Mouse (Mus musculus): ENCODE results near the gene Cfdp1. TPM values are rescaled to one million over a fixed set of nuclear protein-coding genes. Genes with fewer than 3 reads are reported as not detected.

The Cfdp1 gene
- polyA plus RNA-seq, 1 experiment from 2014 or later: 192 TPM

DNA sequence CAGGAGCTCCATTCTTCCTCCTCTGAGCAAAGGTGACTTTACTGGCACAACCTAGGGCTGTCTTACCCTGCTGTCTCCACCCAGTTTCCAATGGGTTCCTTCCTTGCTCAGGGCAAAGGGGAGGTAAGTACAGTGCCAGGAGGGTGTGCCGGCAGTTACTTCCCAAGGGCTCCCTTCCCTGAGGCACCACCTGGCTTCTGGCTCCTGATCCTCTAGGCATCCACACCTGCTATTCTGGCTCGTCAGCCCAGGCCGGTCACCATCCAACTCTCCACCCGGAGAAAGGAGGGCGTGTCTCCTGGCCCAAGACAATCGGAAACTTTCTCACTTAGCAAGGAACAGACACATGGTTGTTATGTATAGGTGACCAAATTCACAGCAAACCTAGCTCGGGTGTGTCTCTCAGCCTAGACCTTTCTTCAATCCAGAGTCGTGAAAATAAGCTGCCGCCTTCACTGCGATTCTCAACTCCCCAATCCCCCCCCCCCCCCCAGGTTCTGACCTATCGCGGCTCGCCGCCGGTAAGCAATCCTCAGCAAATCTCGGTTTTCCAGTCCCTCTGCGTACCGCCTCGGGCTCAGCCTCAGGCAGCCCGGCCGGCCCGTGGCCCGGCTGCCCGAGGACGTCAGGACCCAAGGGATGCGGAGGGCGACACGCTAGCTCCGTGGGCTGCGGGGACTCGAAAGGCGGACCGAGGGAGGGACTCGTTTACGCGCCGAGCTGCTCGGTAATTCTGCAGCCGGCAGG is 122.7 kb downstream of the Cfdp1 start:
- peak overlapping the region; percentile 91 for H3K9ac ChIP-seq
- H3K4me3 ChIP-seq: peak overlapping the region; percentile 76
- no peaks in the 10 kb centered on the region for H3K27me3 ChIP-seq
- ATAC-seq (ENCODE audit: low FRiP score): peak; percentile 47
- WGBS: under 1% methylated on average over 36 of the region's 39 CpGs
- peak overlapping the region; percentile 79 for H3K27ac ChIP-seq
- peaks cover 76% of the 10 kb centered on the region for H3K4me1 ChIP-seq
- H3K9me3 ChIP-seq (replicated peaks): no peaks in the 10 kb centered on the region
- H3K36me3 ChIP-seq: no peaks in the 10 kb centered on the region
- peak overlapping the region; percentile 88 for H3K4me2 ChIP-seq (replicated peaks)

DNA sequence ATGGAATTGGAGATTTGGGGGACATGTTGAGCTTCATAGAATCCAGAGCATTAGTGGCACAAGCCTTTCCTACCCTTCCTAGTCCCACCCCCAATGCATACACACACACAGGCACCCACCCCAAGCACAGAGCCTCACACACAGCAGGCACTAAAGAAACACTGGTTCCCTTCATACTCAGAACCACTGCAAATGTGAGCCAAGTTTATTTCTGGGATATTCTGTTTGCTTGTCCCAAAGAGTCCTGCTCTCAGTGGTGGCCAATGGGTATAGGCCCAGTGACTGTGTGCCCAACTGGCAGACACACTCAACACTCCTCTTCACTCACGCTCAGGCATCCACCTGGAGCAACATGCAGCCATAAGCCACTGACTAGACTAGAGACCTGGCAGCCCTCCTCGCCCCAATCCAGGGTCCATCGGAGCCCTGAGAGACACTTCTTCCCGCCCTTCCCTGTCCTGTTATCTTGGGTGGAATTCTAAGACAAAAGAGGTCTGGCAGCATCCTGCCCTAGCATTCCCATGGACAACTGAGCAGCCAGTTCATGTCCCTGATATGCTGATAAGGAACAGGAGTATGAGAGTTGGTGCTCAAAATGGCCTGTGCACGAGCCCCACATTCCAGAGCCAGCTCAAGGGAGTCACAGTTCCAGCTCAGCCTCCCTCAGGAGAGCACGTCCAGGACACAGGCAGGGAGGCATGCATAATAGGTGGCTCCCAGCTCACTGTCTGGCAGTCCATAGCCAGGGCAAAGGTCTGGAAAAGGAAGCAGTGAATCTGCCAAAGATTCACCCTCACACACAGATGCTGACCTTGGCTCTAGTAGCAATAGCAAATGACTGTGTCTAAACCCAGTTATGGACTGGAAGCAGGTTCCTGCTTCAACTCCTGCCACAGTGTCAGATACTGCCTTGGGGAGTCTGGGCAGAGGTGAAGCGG is 124.6 kb downstream of the Cfdp1 start:
- Histone ChIP-seq H3K4me2 (replicated peaks) (no peak overlapping the region), H3K4me1 (peaks cover 65% of the 10 kb centered on the region), H3K27ac (no peak overlapping the region; the same call in 1 of the 2 replicates), H3K9ac (no peak overlapping the region), H3K36me3 (no peaks in the 10 kb centered on the region), H3K27me3 (no peaks in the 10 kb centered on the region), H3K4me3 (no peak overlapping the region), H3K9me3 (replicated peaks) (no peaks in the 10 kb centered on the region)
- no peak for ATAC-seq (ENCODE audit: low FRiP score)
- 65% methylated on average over 7 of the region's 7 CpGs for WGBS

DNA sequence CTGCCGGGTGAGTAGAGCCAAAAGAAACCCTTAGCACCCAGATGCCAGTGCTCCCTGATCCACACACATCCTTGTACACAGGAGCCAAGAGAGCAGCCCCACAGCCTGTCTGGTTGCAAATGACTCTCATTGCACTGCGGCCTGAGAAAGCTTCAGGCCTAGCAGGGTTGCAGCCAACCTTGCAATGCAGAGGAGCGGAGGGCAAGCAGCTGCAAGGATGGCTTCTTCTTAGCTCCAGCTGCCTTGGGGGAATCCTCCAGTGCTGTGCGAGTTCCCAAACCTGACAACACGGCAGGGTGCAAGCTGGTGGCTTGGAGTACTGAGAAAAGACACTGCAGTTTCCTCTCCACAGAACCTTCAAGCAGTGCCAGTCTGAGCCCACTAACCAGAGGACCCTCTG is 125.6 kb downstream of the Cfdp1 start:
- ATAC-seq (ENCODE audit: low FRiP score): no peak
- Histone ChIP-seq H3K9ac (no peak overlapping the region), H3K4me1 (peaks cover 55% of the 10 kb centered on the region), H3K4me3 (no peak overlapping the region), H3K27ac (no peak overlapping the region), H3K36me3 (no peaks in the 10 kb centered on the region), H3K27me3 (no peaks in the 10 kb centered on the region), H3K9me3 (replicated peaks) (no peaks in the 10 kb centered on the region), H3K4me2 (replicated peaks) (no peak overlapping the region)
- 70% methylated on average over 5 of the region's 5 CpGs for WGBS

- Histone ChIP-seq H3K27ac (no peak overlapping the region), H3K4me1 (peaks cover 45% of the 10 kb centered on the region), H3K9me3 (replicated peaks) (no peaks in the 10 kb centered on the region), H3K27me3 (no peaks in the 10 kb centered on the region), H3K36me3 (no peaks in the 10 kb centered on the region), H3K9ac (no peak overlapping the region), H3K4me2 (replicated peaks) (no peak overlapping the region), H3K4me3 (no peak overlapping the region)
- no peak for ATAC-seq (ENCODE audit: low FRiP score)
- WGBS: 84% methylated on average over 4 of the region's 4 CpGs
Observed at GRCm38 (mm10) chr8:111727553-111727952, 126.5 kb downstream of the Cfdp1 start.

GRCm38 (mm10) chr8:111726102-111726900 is 127.8 kb downstream of the Cfdp1 start:
- no peak overlapping the region for H3K9ac ChIP-seq
- no peak for ATAC-seq (ENCODE audit: low FRiP score)
- 0 out of 2 replicates have a peak, but pooled peaks cover 1% of the 10 kb centered on the region for H3K36me3 ChIP-seq
- H3K4me3 ChIP-seq: no peak overlapping the region
- H3K27me3 ChIP-seq: no peaks in the 10 kb centered on the region
- no peak overlapping the region for H3K4me2 ChIP-seq (replicated peaks)
- 82% methylated on average over 7 of the region's 7 CpGs for WGBS
- no peaks in the 10 kb centered on the region for H3K9me3 ChIP-seq (replicated peaks)
- H3K4me1 ChIP-seq: peaks cover 38% of the 10 kb centered on the region
- peak overlapping the region; percentile 49; the same call in 1 of the 2 replicates for H3K27ac ChIP-seq

- no peak overlapping the region for H3K9ac ChIP-seq
- no peaks in the 10 kb centered on the region for H3K9me3 ChIP-seq (replicated peaks)
- H3K27ac ChIP-seq: no peak overlapping the region
- WGBS: 89% methylated on average over 6 of the region's 6 CpGs
- no peak overlapping the region for H3K4me2 ChIP-seq (replicated peaks)
- no peak overlapping the region for H3K4me3 ChIP-seq
- H3K36me3 ChIP-seq: peaks cover 11% of the 10 kb centered on the region
- H3K27me3 ChIP-seq: no peaks in the 10 kb centered on the region
- peaks cover 28% of the 10 kb centered on the region for H3K4me1 ChIP-seq
- ATAC-seq (ENCODE audit: low FRiP score): no peak
Observed at GRCm38 (mm10) chr8:111725341-111725740, 128.8 kb downstream of the Cfdp1 start.

DNA sequence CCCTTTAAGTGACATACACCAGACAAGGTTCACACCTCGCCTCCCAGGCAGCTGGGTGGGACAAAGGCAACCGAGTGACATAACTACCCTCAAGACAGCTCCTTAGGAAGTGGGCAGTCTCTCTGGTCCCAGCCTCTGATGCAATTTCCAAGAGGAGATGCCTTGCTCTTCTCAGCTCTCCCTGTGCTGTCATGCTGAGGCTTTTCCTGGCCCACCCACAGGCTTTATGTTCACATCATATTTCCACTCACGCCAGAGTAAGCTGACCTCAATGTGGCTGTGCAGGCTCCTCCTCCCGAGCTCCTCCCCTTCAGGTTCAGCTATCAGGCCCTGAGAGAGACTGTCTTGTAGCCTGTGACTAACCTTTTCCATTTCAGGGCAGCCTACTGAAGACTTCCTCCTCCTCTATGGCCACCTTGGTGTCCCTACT is 134.0 kb downstream of the Cfdp1 start:
- Histone ChIP-seq H3K4me3 (no peak overlapping the region), H3K4me1 (peaks cover 43% of the 10 kb centered on the region), H3K9ac (no peak overlapping the region), H3K4me2 (replicated peaks) (no peak overlapping the region), H3K27me3 (no peaks in the 10 kb centered on the region), H3K36me3 (peaks cover 30% of the 10 kb centered on the region), H3K9me3 (replicated peaks) (no peaks in the 10 kb centered on the region), H3K27ac (0 out of 2 replicates have a peak overlapping the region, but pooled peaks have one; percentile 37)
- ATAC-seq (ENCODE audit: low FRiP score): no peak
- WGBS: 69% methylated on average over 4 of the region's 4 CpGs

- no peak for ATAC-seq (ENCODE audit: low FRiP score)
- no peak overlapping the region for H3K4me2 ChIP-seq (replicated peaks)
- H3K27ac ChIP-seq: peak overlapping the region; percentile 55
- peaks cover 42% of the 10 kb centered on the region for H3K36me3 ChIP-seq
- H3K9ac ChIP-seq: no peak overlapping the region
- no peaks in the 10 kb centered on the region for H3K9me3 ChIP-seq (replicated peaks)
- H3K4me1 ChIP-seq: peaks cover 43% of the 10 kb centered on the region
- no peaks in the 10 kb centered on the region for H3K27me3 ChIP-seq
- WGBS: 55% methylated on average over 5 of the region's 5 CpGs
- H3K4me3 ChIP-seq: no peak overlapping the region
Observed at GRCm38 (mm10) chr8:111718937-111719336, 135.2 kb downstream of the Cfdp1 start.

Other genes starting within 250 kb of the Cfdp1 start
- gene Ldhd, start 223.9 kb downstream of the Cfdp1 start, polyA plus RNA-seq (2016; fragmentation: Nextera tagmentation; extraction: Ambion mirVana): 0.29 and 0.50 TPM in 2 replicates
- 24.8 and 26.2 TPM in 2 replicates for gene Zfp1, start 210.9 kb downstream of the Cfdp1 start, polyA plus RNA-seq (2016; fragmentation: Nextera tagmentation; extraction: Ambion mirVana)
- not detected in 2 replicates for gene Ctrb1, start 163.3 kb downstream of the Cfdp1 start, polyA plus RNA-seq (2016; fragmentation: Nextera tagmentation; extraction: Ambion mirVana)
- 50.7 and 56.5 TPM in 2 replicates for gene Bcar1, start 110.5 kb downstream of the Cfdp1 start, polyA plus RNA-seq (2016; fragmentation: Nextera tagmentation; extraction: Ambion mirVana)
- 7.5 and 8.5 TPM in 2 replicates for gene Tmem170, start 22.5 kb upstream of the Cfdp1 start, polyA plus RNA-seq (2016; fragmentation: Nextera tagmentation; extraction: Ambion mirVana)
- gene Chst5, start 56.2 kb upstream of the Cfdp1 start, polyA plus RNA-seq (2016; fragmentation: Nextera tagmentation; extraction: Ambion mirVana): 4.7 and 5.1 TPM in 2 replicates
- gene Tmem231, start 79.6 kb upstream of the Cfdp1 start, polyA plus RNA-seq (2016; fragmentation: Nextera tagmentation; extraction: Ambion mirVana): 20.4 and 22.4 TPM in 2 replicates
- 327 and 330 TPM in 2 replicates for gene Gabarapl2, start 86.4 kb upstream of the Cfdp1 start, polyA plus RNA-seq (2016; fragmentation: Nextera tagmentation; extraction: Ambion mirVana)
- 11.1 and 12.2 TPM in 2 replicates for gene Adat1, start 138.0 kb upstream of the Cfdp1 start, polyA plus RNA-seq (2016; fragmentation: Nextera tagmentation; extraction: Ambion mirVana)
- gene Kars, start 157.0 kb upstream of the Cfdp1 start, polyA plus RNA-seq (2016; fragmentation: Nextera tagmentation; extraction: Ambion mirVana): 183 and 192 TPM in 2 replicates
- gene Terf2ip, start 157.1 kb upstream of the Cfdp1 start, polyA plus RNA-seq (2016; fragmentation: Nextera tagmentation; extraction: Ambion mirVana): 41.0 and 44.0 TPM in 2 replicates
- gene Gm6793, start 160.7 kb upstream of the Cfdp1 start, polyA plus RNA-seq (2016; fragmentation: Nextera tagmentation; extraction: Ambion mirVana): 0.23 and 1.2 TPM in 2 replicates